Mouse (Mus musculus) CD4-positive, CD25-positive, alpha-beta regulatory T cell (primary cell): Measurements from ENCODE around the gene Vmn2r117. TPM values are rescaled to one million over a fixed set of nuclear protein-coding genes. Genes with fewer than 3 reads are reported as not detected.

Experiments
- polyA plus RNA-seq: library from polyadenylated mRNA; unstranded; fragments of 100-300 nt; shearing (Covaris generic); gene quantifications from one replicate; pipeline ENCODE4 v1.2.1, GENCODE M21; 2017

Vmn2r117 gene
- not detected for polyA plus RNA-seq

DNA sequence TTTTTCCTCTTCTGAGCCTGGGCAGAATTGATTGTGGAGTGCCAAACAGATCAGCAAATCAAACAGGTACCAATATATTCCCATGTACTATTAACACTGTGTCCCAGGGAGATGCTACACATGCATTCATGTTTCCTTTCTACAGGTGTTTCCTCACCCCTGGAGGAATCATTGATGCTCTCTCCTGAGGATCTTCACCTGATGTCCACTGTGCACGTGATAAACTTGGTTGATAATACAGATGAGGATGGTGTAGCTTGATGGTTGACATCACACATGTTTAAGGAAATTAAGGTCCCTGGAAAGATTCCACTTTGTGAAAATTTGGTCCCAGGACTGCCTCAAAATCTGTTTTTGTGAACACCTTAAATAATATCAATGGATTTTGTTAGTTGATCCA, at the start of gene Vmn2r117:
Gene Vmn2r117 (minus strand): TSS at position 101 of the 400 bp plus-strand sequence.

Other genes starting within 250 kb of the Vmn2r117 start
- 0.10 TPM for gene Vmn2r114, start 167.2 kb downstream of the Vmn2r117 start, polyA plus RNA-seq
- 0.04 TPM for gene Vmn2r115, start 136.0 kb downstream of the Vmn2r117 start, polyA plus RNA-seq
- 0.06 TPM for gene Vmn2r116, start 95.1 kb downstream of the Vmn2r117 start, polyA plus RNA-seq
- gene Zfp213, start 84.5 kb upstream of the Vmn2r117 start, polyA plus RNA-seq = 21.2 TPM
- gene Zfp13, start 119.8 kb upstream of the Vmn2r117 start, polyA plus RNA-seq = not detected
- 1.6 TPM for gene Zscan10, start 121.2 kb upstream of the Vmn2r117 start, polyA plus RNA-seq
- not detected for gene Mmp25, start 165.6 kb upstream of the Vmn2r117 start, polyA plus RNA-seq
- gene Bicdl2, start 180.8 kb upstream of the Vmn2r117 start, polyA plus RNA-seq = not detected
- gene Hcfc1r1, start 193.9 kb upstream of the Vmn2r117 start, polyA plus RNA-seq = 49.6 TPM
- 29.4 TPM for gene Thoc6, start 194.2 kb upstream of the Vmn2r117 start, polyA plus RNA-seq
- gene Tnfrsf12a, start 197.8 kb upstream of the Vmn2r117 start, polyA plus RNA-seq = 9.0 TPM
- gene Cldn6, start 199.6 kb upstream of the Vmn2r117 start, polyA plus RNA-seq = not detected
- gene Cldn9, start 204.3 kb upstream of the Vmn2r117 start, polyA plus RNA-seq = not detected
- not detected for gene 1520401A03Rik, start 243.1 kb upstream of the Vmn2r117 start, polyA plus RNA-seq
- 43.8 TPM for gene Pkmyt1, start 246.6 kb upstream of the Vmn2r117 start, polyA plus RNA-seq